Mouse (Mus musculus) limb, embryonic 11.5 days (tissue): ENCODE results near the gene Txndc9. TPM values are rescaled to one million over a fixed set of nuclear protein-coding genes. Genes with fewer than 3 reads are reported as not detected.

Experiments
- ATAC-seq: fragments of 200-750 bp; cut with Nextera tagmentation; 2 replicates; pipeline ENCODE4 v1.8.0; 2017; ENCODE audit warnings: low read depth; ENCODE audit not compliant: insufficient number of reproducible peaks, low FRiP score, low TSS enrichment
- DNase-seq: peaks from one replicate; pipeline ENCODE4 v3.0.0-alpha.2; 2015; ENCODE audit warnings: low spot score
- H3K27ac ChIP-seq: fragments of 300-500 bp; sonication (generic); replicated peaks from 2 replicates; pipeline ENCODE4 v1.5.1; 2014; ENCODE audit warnings: low read depth, mild to moderate bottlenecking, low read length
- H3K27me3 ChIP-seq: fragments of 300-500 bp; sonication (generic); 2 replicates; pipeline ENCODE4 v1.6.1; 2014; ENCODE audit warnings: mild to moderate bottlenecking, low read length, mixed read lengths; ENCODE audit not compliant: control insufficient read depth, insufficient read depth
- H3K36me3 ChIP-seq: fragments of 300-500 bp; sonication (generic); 2 replicates; pipeline ENCODE4 v1.6.1; 2014; ENCODE audit warnings: mild to moderate bottlenecking, low read length, moderate library complexity, mixed read lengths; ENCODE audit not compliant: control insufficient read depth, insufficient read depth
- H3K4me1 ChIP-seq: fragments of 300-500 bp; sonication (generic); 2 replicates; pipeline ENCODE4 v1.6.1; 2014; ENCODE audit warnings: low read length, mixed read lengths; ENCODE audit not compliant: control insufficient read depth, insufficient read depth
- H3K4me2 ChIP-seq: fragments of 300-500 bp; sonication (generic); 2 replicates; pipeline ENCODE4 v1.6.1; 2014; ENCODE audit warnings: low read depth, mild to moderate bottlenecking, moderate library complexity; ENCODE audit not compliant: severe bottlenecking
- H3K4me3 ChIP-seq: fragments of 300-500 bp; sonication (generic); 2 replicates; pipeline ENCODE4 v1.5.1; 2014; ENCODE audit warnings: low read depth, low read length
- H3K9ac ChIP-seq: fragments of 300-500 bp; sonication (generic); 2 replicates; pipeline ENCODE4 v1.6.1; 2014; ENCODE audit warnings: mild to moderate bottlenecking, low read length
- H3K9me3 ChIP-seq: fragments of 300-500 bp; sonication (generic); 2 replicates; pipeline ENCODE4 v1.6.1; 2016; ENCODE audit warnings: low read length; ENCODE audit not compliant: control insufficient read depth
- WGBS: fragments of 180-500 bp; shearing (Covaris S2); extraction: QIAGEN DNeasy Blood & Tissue Kit; methylation state at CpG from one replicate; pipeline ENCODE4 v1.1.7; 2014; 5-methylcytosine and 5-hydroxymethylcytosine counted together
- polyA plus RNA-seq: library from polyadenylated mRNA; unstranded; fragments of >200 nt; fragmentation: Nextera tagmentation; extraction: Ambion mirVana; gene quantifications from 2 replicates; pipeline ENCODE4 v1.2.1, GENCODE M21; 2014

The Txndc9 gene
- polyA plus RNA-seq, 1 experiment from 2014 or later, result 136 TPM

DNA sequence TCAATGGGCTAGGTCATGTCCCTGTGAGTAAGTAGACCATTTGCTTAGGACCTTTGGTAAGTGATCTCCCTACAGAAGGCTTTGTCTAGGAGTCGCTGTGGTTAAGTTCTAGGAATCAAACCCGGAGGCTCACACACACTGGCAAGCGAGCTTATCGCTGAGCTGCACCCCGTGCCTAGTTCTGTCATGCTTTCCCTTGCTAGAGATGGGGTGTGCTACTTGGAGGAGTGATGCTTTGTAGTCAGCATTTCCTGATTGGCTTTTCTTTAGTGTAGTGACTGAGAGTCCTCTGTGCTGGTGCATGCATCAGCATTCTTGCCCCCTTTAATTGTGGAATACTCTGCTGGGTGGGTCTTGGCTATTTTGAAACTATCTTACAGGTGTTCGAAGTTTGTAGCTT lies 14.0 kb upstream of the Txndc9 start:
- Histone ChIP-seq H3K9ac (no peak overlapping the region), H3K9me3 (no peaks in the 10 kb centered on the region), H3K27me3 (no peaks in the 10 kb centered on the region), H3K36me3 (no peaks in the 10 kb centered on the region), H3K27ac (no peak overlapping the region), H3K4me1 (no peaks in the 10 kb centered on the region), H3K4me2 (no peak overlapping the region), H3K4me3 (no peak overlapping the region)
- no peak for ATAC-seq
- DNase-seq, result no peak
- 84% methylated on average over 6 of the region's 6 CpGs for WGBS

DNA sequence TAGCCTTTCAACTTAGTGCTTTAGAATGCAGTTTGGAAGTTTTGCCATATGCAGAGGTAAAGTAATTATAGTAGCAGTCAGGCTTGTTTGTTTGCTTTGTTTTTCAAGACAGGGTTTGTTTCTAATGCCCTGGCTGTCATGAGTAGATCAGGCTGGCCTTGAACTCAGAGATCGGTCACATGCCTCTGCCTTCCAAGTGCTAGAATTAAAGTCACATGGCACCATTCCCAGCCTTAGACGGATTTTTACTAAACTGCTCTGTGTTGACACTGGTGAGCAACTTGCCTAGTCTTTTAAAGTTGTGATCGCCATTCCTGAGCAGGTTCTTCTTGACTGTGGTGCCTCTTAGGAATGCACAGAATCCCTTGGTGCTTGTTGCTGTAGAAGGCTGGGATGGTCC lies 9.0 kb upstream of the Txndc9 start:
- DNase-seq (no peak), ATAC-seq (no peak)
- Histone ChIP-seq H3K27me3 (no peaks in the 10 kb centered on the region), H3K4me1 (no peaks in the 10 kb centered on the region), H3K9me3 (no peaks in the 10 kb centered on the region), H3K36me3 (no peaks in the 10 kb centered on the region), H3K27ac (no peak overlapping the region), H3K4me3 (no peak overlapping the region), H3K9ac (no peak overlapping the region), H3K4me2 (no peak overlapping the region)
- WGBS, result 76% methylated on average over 3 of the region's 3 CpGs

DNA sequence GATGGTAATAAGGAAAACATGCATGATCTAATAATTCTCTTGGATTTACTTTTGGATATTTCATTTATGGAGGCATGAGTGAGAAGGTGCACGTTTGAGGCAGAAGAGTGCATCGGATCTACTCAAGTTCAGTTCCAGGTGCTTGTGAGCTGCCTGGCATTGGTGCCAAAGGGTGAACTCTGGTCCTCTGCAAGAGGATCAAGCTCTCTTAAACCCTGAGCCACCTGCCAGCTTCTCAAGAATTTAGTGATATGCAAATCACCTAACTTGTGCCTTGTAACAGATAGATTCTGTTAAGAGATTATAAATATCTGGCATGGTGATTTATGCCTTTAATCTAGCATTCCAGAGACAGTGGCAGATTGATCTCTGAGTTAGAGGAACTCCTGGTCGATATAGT lies 5.4 kb upstream of the Txndc9 start:
- no peaks in the 10 kb centered on the region for H3K36me3 ChIP-seq
- no peak overlapping the region for H3K9ac ChIP-seq
- no peak overlapping the region for H3K4me3 ChIP-seq
- H3K9me3 ChIP-seq, result no peaks in the 10 kb centered on the region
- no peaks in the 10 kb centered on the region for H3K27me3 ChIP-seq
- no peak overlapping the region for H3K4me2 ChIP-seq
- WGBS, result 93% methylated on average over 3 of the region's 3 CpGs
- peaks cover 7% of the 10 kb centered on the region; the same call in 1 of the 2 replicates for H3K4me1 ChIP-seq
- DNase-seq (no peak), ATAC-seq (no peak)
- H3K27ac ChIP-seq, result no peak overlapping the region

DNA sequence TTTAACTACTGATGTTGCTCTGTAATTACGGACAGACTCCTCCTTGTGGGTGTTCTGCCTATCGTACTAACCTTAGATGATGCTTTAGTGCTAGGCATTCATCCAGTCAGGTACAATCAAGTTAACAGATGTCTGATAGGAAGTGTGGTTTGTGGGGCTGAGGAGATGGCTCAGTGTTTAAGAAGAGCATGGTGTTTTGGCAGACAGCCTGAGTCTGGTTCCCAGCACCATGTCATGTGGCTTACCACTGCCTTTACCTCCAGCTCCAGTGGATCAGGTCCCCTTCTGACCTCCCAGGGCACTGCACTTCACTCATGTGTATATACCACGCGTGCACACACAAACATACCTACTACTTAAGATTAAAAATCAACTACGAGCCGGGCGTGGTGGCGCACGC lies 4.3 kb upstream of the Txndc9 start:
- no peak overlapping the region for H3K27ac ChIP-seq
- no peaks in the 10 kb centered on the region for H3K27me3 ChIP-seq
- H3K9me3 ChIP-seq, result no peaks in the 10 kb centered on the region
- DNase-seq, result no peak
- H3K9ac ChIP-seq, result no peak overlapping the region
- no peaks in the 10 kb centered on the region for H3K36me3 ChIP-seq
- 91% methylated on average over 9 of the region's 9 CpGs for WGBS
- no peak for ATAC-seq
- H3K4me1 ChIP-seq, result peaks cover 7% of the 10 kb centered on the region; the same call in 1 of the 2 replicates
- H3K4me2 ChIP-seq, result no peak overlapping the region
- H3K4me3 ChIP-seq, result no peak overlapping the region

DNA sequence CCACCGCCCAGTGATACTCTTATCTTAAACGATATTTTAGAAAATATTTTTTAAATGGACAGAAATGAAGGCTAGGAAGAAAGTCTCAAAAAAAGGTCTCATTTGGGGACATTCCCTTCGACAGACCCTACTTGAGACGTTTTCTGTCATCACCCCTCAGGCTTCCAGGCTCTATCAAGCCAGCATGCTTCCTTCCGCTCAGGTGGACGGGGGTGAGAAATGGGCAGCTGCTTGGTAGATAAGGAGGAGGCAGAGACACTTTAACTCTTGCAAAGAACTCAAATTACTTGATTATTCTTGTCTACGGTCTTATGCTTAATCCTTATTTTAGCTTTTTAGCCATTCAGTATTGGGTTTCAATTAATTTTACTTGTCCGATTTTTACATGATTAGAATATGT lies 3.2 kb upstream of the Txndc9 start:
- H3K4me1 ChIP-seq, result peaks cover 12% of the 10 kb centered on the region
- H3K36me3 ChIP-seq, result no peaks in the 10 kb centered on the region
- H3K27me3 ChIP-seq, result no peaks in the 10 kb centered on the region
- DNase-seq (no peak), ATAC-seq (no peak)
- WGBS, result 92% methylated on average over 8 of the region's 8 CpGs
- no peak overlapping the region for H3K4me3 ChIP-seq
- no peaks in the 10 kb centered on the region for H3K9me3 ChIP-seq
- H3K9ac ChIP-seq, result no peak overlapping the region
- H3K27ac ChIP-seq, result no peak overlapping the region
- no peak overlapping the region for H3K4me2 ChIP-seq

DNA sequence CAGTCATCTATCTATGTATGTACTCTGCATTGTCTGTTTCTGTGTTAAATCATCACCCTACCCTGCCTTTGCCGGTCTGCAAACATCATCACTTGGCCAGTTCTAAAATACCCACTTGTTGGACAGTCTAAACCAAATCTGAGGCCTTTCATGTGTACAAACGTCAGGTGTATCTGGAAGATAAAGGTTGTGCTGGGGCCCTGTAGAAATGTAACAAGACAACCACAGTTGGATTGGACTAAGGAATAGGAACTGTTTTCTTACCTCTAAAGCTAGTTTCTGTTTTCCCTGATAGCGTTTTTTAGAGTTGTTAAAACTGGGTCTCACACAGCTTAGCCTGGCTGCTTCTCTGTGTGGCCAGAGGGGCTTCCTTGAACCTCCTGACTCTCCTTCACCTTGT lies 1.9 kb upstream of the Txndc9 start:
- no peak overlapping the region for H3K4me3 ChIP-seq
- no peaks in the 10 kb centered on the region for H3K9me3 ChIP-seq
- H3K9ac ChIP-seq, result no peak overlapping the region
- no peak for ATAC-seq
- no peaks in the 10 kb centered on the region for H3K27me3 ChIP-seq
- WGBS, result 88% methylated on average over 3 of the region's 3 CpGs
- no peak overlapping the region for H3K4me2 ChIP-seq
- DNase-seq, result no peak
- peaks cover 5% of the 10 kb centered on the region for H3K36me3 ChIP-seq
- no peak overlapping the region for H3K27ac ChIP-seq
- peaks cover 12% of the 10 kb centered on the region for H3K4me1 ChIP-seq

DNA sequence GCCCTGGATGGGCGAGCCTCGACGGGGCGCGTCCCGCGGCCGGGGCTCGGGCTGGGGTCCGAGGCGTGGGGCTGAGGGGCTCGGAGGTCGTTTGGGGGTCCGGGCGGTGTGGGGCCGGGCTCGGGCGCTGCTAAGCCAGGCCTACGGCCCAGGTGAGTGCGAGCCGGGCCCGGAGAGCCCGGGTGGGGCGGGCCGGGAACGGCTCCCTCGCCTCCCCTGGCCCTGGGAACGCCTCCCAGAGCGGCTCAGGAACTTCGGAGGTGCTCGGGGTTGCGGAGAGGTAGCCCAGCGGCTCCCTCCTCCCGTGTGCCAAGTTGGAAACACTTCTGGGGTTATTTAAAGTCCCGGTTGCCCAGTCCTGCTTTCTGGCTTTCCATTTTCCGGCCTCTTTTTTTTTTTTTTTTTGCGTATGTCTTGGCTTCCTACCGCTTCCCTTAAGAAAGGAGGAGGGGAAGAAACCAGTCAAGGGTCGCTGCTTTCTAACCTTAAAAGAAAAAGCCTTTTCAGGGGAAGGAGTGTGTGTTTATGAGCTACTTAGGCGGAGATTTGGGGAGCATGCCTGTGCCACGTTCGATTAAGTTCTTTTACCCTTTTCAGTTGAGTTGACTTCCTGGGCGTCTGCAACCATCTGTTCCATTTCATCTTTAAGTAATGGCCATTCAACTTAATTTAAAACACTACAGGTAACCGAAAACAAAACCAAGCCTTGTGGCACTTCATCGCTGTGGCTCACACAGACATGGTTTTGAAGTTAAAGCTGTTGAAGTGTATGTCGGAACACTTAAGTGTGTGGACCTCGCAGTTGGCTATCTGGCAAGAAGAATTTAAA lies 892 bp upstream of the Txndc9 start:
- Histone ChIP-seq H3K4me2 (peak overlapping the region; percentile 86), H3K27me3 (no peaks in the 10 kb centered on the region), H3K4me1 (peaks cover 12% of the 10 kb centered on the region), H3K36me3 (peaks cover 8% of the 10 kb centered on the region), H3K4me3 (peak overlapping the region; percentile 92), H3K9ac (peak overlapping the region; percentile 89), H3K9me3 (no peaks in the 10 kb centered on the region), H3K27ac (peak overlapping the region; percentile 53)
- 3% methylated on average over 30 of the region's 47 CpGs for WGBS
- ATAC-seq, result peak; percentile 24; the same call in 1 of the 2 replicates
- DNase-seq, result no peak

DNA sequence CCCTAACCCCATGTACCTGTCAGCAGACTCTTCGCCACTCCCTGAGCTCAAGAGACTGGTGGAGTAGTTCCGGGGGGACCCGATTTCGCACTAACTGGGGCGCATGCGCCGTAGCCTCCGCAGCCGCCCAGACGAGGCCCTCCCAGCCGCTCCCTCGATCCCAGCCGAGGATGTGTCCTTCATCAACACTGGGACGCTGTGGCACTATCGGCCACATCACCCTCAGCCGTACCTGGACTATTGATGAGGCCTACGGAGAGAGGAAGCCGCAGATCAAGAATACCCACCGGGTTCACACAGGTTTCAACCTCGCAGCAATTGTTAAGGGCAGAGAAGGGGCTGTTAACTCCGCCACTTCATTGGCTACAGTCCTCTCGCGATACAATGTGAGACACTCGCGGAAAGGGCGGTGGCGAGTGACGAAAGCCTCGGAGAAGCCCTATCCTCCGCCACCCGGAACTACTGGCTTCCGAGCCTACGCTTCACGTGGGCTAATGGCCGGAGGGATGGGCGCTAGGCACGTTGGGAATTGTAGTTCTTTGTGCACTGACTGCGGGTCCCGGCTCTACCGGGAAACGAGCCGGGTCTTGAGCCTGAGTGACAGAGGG lies 712 bp downstream of the Txndc9 start:
- H3K27ac ChIP-seq, result peak overlapping the region; percentile 76
- H3K9ac ChIP-seq, result peak overlapping the region; percentile 87
- peaks cover 12% of the 10 kb centered on the region for H3K36me3 ChIP-seq
- WGBS, result under 1% methylated on average over 42 of the region's 42 CpGs
- H3K27me3 ChIP-seq, result no peaks in the 10 kb centered on the region
- peak; percentile 95 for ATAC-seq
- peak overlapping the region; percentile 92 for H3K4me3 ChIP-seq
- peak; percentile 98 for DNase-seq
- peaks cover 12% of the 10 kb centered on the region for H3K4me1 ChIP-seq
- peak overlapping the region; percentile 86 for H3K4me2 ChIP-seq
- no peaks in the 10 kb centered on the region for H3K9me3 ChIP-seq
